Comparison of ENCODE assay signal across 20 mouse cellular contexts in genomic region chr1:25745575-25745974, GRCm38 (mm10).
DNase-seq lines count a peak whose midpoint lies in the region; ATAC-seq and TF ChIP-seq lines count a peak whose summit lies in the region.
"Had no signal": no experiment of that assay in that cellular context is flagged by ENCODE, and none has a peak within 500 bp of the region (broad histone marks: within the 10 kb centered on the region; RNA-seq: fewer than 3 reads in every experiment).

No protein-coding gene starts in this region.

- H3K27ac ChIP-seq in hindbrain, embryonic 16.5 days (ENCODE audit: low read depth, low read length): no peak overlapping the region
- no peak overlapping the region for H3K27ac ChIP-seq in hindbrain, embryonic 12.5 days
- no peak overlapping the region for H3K27ac ChIP-seq in midbrain, postnatal 0 days (ENCODE audit: low read depth, low read length)
- no peak overlapping the region for H3K27ac ChIP-seq in midbrain, embryonic 10.5 days (replicated peaks)
- H3K27ac ChIP-seq: forebrain, embryonic 12.5 days; heart, embryonic 10.5 days; hindbrain, embryonic 14.5 days had no signal

- no peaks in the 10 kb centered on the region for H3K4me1 ChIP-seq in hindbrain, embryonic 16.5 days (ENCODE audit: control insufficient read depth, insufficient read depth, low read depth, low read length)
- no peaks in the 10 kb centered on the region for H3K4me1 ChIP-seq in hindbrain, embryonic 12.5 days
- no peaks in the 10 kb centered on the region for H3K4me1 ChIP-seq in midbrain, postnatal 0 days (ENCODE audit: insufficient read depth, low read length)
- no peaks in the 10 kb centered on the region for H3K4me1 ChIP-seq in midbrain, embryonic 10.5 days
- H3K4me1 ChIP-seq: forebrain, embryonic 12.5 days; heart, embryonic 10.5 days had no signal

- no peaks in the 10 kb centered on the region for H3K27me3 ChIP-seq in hindbrain, embryonic 16.5 days (replicated peaks; ENCODE audit: control insufficient read depth, insufficient read depth, low read length)
- no peaks in the 10 kb centered on the region for H3K27me3 ChIP-seq in hindbrain, embryonic 12.5 days
- no peaks in the 10 kb centered on the region for H3K27me3 ChIP-seq in midbrain, postnatal 0 days (ENCODE audit: insufficient read depth, low read length)
- no peaks in the 10 kb centered on the region for H3K27me3 ChIP-seq in midbrain, embryonic 10.5 days (ENCODE audit: low read depth, poor library complexity, severe bottlenecking)
- H3K27me3 ChIP-seq: forebrain, embryonic 12.5 days had no signal

- H3K9me3 ChIP-seq in hindbrain, embryonic 16.5 days (ENCODE audit: control insufficient read depth, low read length): no peaks in the 10 kb centered on the region
- H3K9me3 ChIP-seq in hindbrain, embryonic 12.5 days (replicated peaks): no peaks in the 10 kb centered on the region
- H3K9me3 ChIP-seq in midbrain, postnatal 0 days (ENCODE audit: low read length): no peaks in the 10 kb centered on the region
- no peaks in the 10 kb centered on the region for H3K9me3 ChIP-seq in midbrain, embryonic 10.5 days (replicated peaks)
- H3K9me3 ChIP-seq: forebrain, embryonic 12.5 days; heart, embryonic 10.5 days had no signal

- H3K9ac ChIP-seq in hindbrain, embryonic 16.5 days (ENCODE audit: low read depth, low read length): no peak overlapping the region
- H3K9ac ChIP-seq in hindbrain, embryonic 12.5 days: no peak overlapping the region
- H3K9ac ChIP-seq in midbrain, postnatal 0 days (replicated peaks; ENCODE audit: low read length, poor library complexity, severe bottlenecking): no peak overlapping the region
- H3K9ac ChIP-seq: forebrain, embryonic 12.5 days; hindbrain, embryonic 14.5 days had no signal

- H3K4me3 ChIP-seq in hindbrain, embryonic 16.5 days (ENCODE audit: low read length): no peak overlapping the region
- H3K4me3 ChIP-seq in hindbrain, embryonic 12.5 days: no peak overlapping the region
- no peak overlapping the region for H3K4me3 ChIP-seq in midbrain, postnatal 0 days (ENCODE audit: low read depth, low read length)
- H3K4me3 ChIP-seq in midbrain, embryonic 10.5 days: no peak overlapping the region
- H3K4me3 ChIP-seq: forebrain, embryonic 12.5 days; heart, embryonic 10.5 days had no signal

- TF ChIP-seq CTCF in midbrain, postnatal 0 days (IDR thresholded peaks at IDR 0.05): no peak

- DNase-seq in embryo, embryonic 11 days: peak; percentile 3
- no peak for DNase-seq in embryo, embryonic 10 days (ENCODE audit: low spot score)
- DNase-seq in midbrain, postnatal 0 days (ENCODE audit: low spot score): peak; percentile 36
- DNase-seq in midbrain, embryonic 10.5 days (ENCODE audit: low spot score): no peak
- DNase-seq: adrenal gland, adult 2 months; adrenal gland, postnatal 25 days; cerebellum, adult 9-10 months; gastrocnemius, postnatal 10 days; heart, adult 18-20 months; heart, postnatal 10 days; heart, postnatal 4 days; kidney, adult 8-10 months had no signal

- 76% methylated on average over 4 of the region's 4 CpGs for whole genome bisulfite sequencing in hindbrain, embryonic 16.5 days
- 88% methylated on average over 4 of the region's 4 CpGs for WGBS in hindbrain, embryonic 12.5 days
- 95% methylated on average over 4 of the region's 4 CpGs for WGBS in midbrain, postnatal 0 days
- 89% methylated on average over 4 of the region's 4 CpGs for WGBS in midbrain, embryonic 10.5 days

- H3K36me3 ChIP-seq in hindbrain, embryonic 16.5 days (ENCODE audit: control insufficient read depth, insufficient read depth, low read length): no peaks in the 10 kb centered on the region
- no peaks in the 10 kb centered on the region for H3K36me3 ChIP-seq in hindbrain, embryonic 12.5 days
- no peaks in the 10 kb centered on the region for H3K36me3 ChIP-seq in midbrain, postnatal 0 days (ENCODE audit: insufficient read depth, low read length)
- no peaks in the 10 kb centered on the region for H3K36me3 ChIP-seq in midbrain, embryonic 10.5 days
- H3K36me3 ChIP-seq: forebrain, embryonic 12.5 days; heart, embryonic 10.5 days had no signal

- ATAC-seq in hindbrain, embryonic 16.5 days: peak; percentile 56; the same call in 1 of the 2 replicates
- no peak for ATAC-seq in hindbrain, embryonic 12.5 days (ENCODE audit: low FRiP score)
- no peak for ATAC-seq in midbrain, postnatal 0 days (ENCODE audit: low FRiP score)
- no peak for ATAC-seq in megakaryocyte-erythroid progenitor cell, adult 5-6 weeks (replicated peaks; ENCODE audit: low FRiP score, low TSS enrichment, poor library complexity, severe bottlenecking)
- ATAC-seq: inflammation-experienced regulatory T-cells, adult 6 months; intestine, postnatal 0 days had no signal

- no peak overlapping the region for H3K4me2 ChIP-seq in hindbrain, embryonic 16.5 days (ENCODE audit: low read length)
- no peak overlapping the region for H3K4me2 ChIP-seq in hindbrain, embryonic 12.5 days (replicated peaks)
- no peak overlapping the region for H3K4me2 ChIP-seq in midbrain, postnatal 0 days (ENCODE audit: low read depth, low read length, poor library complexity, severe bottlenecking)
- H3K4me2 ChIP-seq: forebrain, embryonic 12.5 days; hindbrain, embryonic 14.5 days had no signal

Comparison
In these comparisons a context has a peak if more than half of its experiments do, and no peak if none do; other contexts are left out.
1. DNase-seq: peak in embryo, embryonic 11 days (single experiment) and midbrain, postnatal 0 days (single experiment); none in embryo, embryonic 10 days (single experiment) and midbrain, embryonic 10.5 days (single experiment).